Mouse (Mus musculus) embryonic fibroblast, embryonic 13.5 days (primary cell): ENCODE measurements around the gene Srp9. TPM values are rescaled to one million over a fixed set of nuclear protein-coding genes. Genes with fewer than 3 reads are reported as not detected.

ENCODE experiments used
- H3K27ac ChIP-seq: 2 replicates; pipeline ENCODE4 v1.5.1; 2012; ENCODE audit warnings: low read length, control low read depth, inconsistent platforms; ENCODE audit not compliant: insufficient read depth
- H3K4me1 ChIP-seq: 2 replicates; pipeline ENCODE4 v1.6.1; 2011; ENCODE audit warnings: low read length; ENCODE audit not compliant: control insufficient read depth, insufficient read depth
- H3K4me3 ChIP-seq: 2 replicates; pipeline ENCODE4 v1.5.1; 2011; ENCODE audit warnings: mild to moderate bottlenecking, control low read depth, low read length; ENCODE audit not compliant: insufficient read depth
- CTCF ChIP-seq: IDR thresholded peaks from 2 replicates; pipeline ENCODE4 v1.5.1; 2011; ENCODE audit warnings: mild to moderate bottlenecking, control low read depth, low read length, moderate library complexity, borderline replicate concordance; ENCODE audit not compliant: insufficient read depth
- POLR2A ChIP-seq: IDR thresholded peaks from 2 replicates; pipeline ENCODE4 v1.6.1; 2011; ENCODE audit warnings: low read depth, mild to moderate bottlenecking, control low read depth, low read length, moderate library complexity
- polyA plus RNA-seq: library from polyadenylated mRNA; stranded (reverse); fragments of >200 nt; gene quantifications from 2 replicates; pipeline ENCODE4 v1.2.4, GENCODE M21; 2011; ENCODE audit warnings: low read depth; ENCODE audit not compliant: missing spikeins, insufficient read length

The Srp9 gene
- polyA plus RNA-seq, 1 experiment: 86.9 TPM

GRCm38 (mm10) chr1:182113587-182114500 is 10.7 kb upstream of the Srp9 start:
- Histone ChIP-seq H3K4me3 (no peak overlapping the region), H3K27ac (no peak overlapping the region), H3K4me1 (no peaks in the 10 kb centered on the region)
- no peak for TF ChIP-seq CTCF
- no peak for TF ChIP-seq POLR2A

- no peak overlapping the region for H3K4me3 ChIP-seq
- H3K27ac ChIP-seq: no peak overlapping the region
- no peaks in the 10 kb centered on the region for H3K4me1 ChIP-seq
- TF ChIP-seq POLR2A (no peak), CTCF (peak; percentile 74)
These were observed 9.3 kb upstream of the Srp9 start for GRCm38 (mm10) chr1:182115197-182115596.

GRCm38 (mm10) chr1:182115651-182116408 is 8.7 kb upstream of the Srp9 start:
- H3K27ac ChIP-seq: no peak overlapping the region
- no peaks in the 10 kb centered on the region for H3K4me1 ChIP-seq
- TF ChIP-seq POLR2A (no peak), CTCF (peak; percentile 85)
- no peak overlapping the region for H3K4me3 ChIP-seq

- TF ChIP-seq POLR2A: no peak
- no peak for TF ChIP-seq CTCF
These were observed 2.1 kb upstream of the Srp9 start for GRCm38 (mm10) chr1:182122413-182122812.

GRCm38 (mm10) chr1:182124924-182125368 is 409 bp downstream of the Srp9 start:
- Histone ChIP-seq H3K4me1 (0 out of 2 replicates have a peak, but pooled peaks cover 5% of the 10 kb centered on the region), H3K4me3 (peak overlapping the region; percentile 73), H3K27ac (0 out of 2 replicates have a peak overlapping the region, but pooled peaks have one; percentile 0)
- TF ChIP-seq CTCF (no peak), POLR2A (no peak; the same call in none of the 2 replicates)

More at GRCm38 (mm10) chr1:182122413-182122812, 2.1 kb upstream of the Srp9 start:
- Histone ChIP-seq H3K4me3 (no peak overlapping the region), H3K4me1 (0 out of 2 replicates have a peak, but pooled peaks cover 5% of the 10 kb centered on the region), H3K27ac (no peak overlapping the region)

GRCm38 (mm10) chr1:182130830-182131229 is 6.3 kb downstream of the Srp9 start:
- Histone ChIP-seq H3K4me1 (0 out of 2 replicates have a peak, but pooled peaks cover 4% of the 10 kb centered on the region), H3K4me3 (no peak overlapping the region), H3K27ac (no peak overlapping the region)
- TF ChIP-seq CTCF (peak; percentile 54; the same call in 1 of the 2 replicates), POLR2A (no peak)

GRCm38 (mm10) chr1:182137204-182138125 is 12.9 kb downstream of the Srp9 start:
- H3K4me1 ChIP-seq: no peaks in the 10 kb centered on the region
- H3K27ac ChIP-seq: no peak overlapping the region
- TF ChIP-seq CTCF: no peak
- TF ChIP-seq POLR2A: no peak
- H3K4me3 ChIP-seq: no peak overlapping the region

GRCm38 (mm10) chr1:182138172-182138571 is 13.6 kb downstream of the Srp9 start:
- Histone ChIP-seq H3K27ac (no peak overlapping the region), H3K4me1 (no peaks in the 10 kb centered on the region), H3K4me3 (no peak overlapping the region)
- TF ChIP-seq POLR2A (no peak), CTCF (no peak)

GRCm38 (mm10) chr1:182139937-182140336 is 15.4 kb downstream of the Srp9 start:
- no peak overlapping the region for H3K27ac ChIP-seq
- no peaks in the 10 kb centered on the region for H3K4me1 ChIP-seq
- no peak overlapping the region for H3K4me3 ChIP-seq
- TF ChIP-seq POLR2A (no peak), CTCF (no peak)
